Mouse (Mus musculus): Measurements from ENCODE around the gene Npas3. TPM values are rescaled to one million over a fixed set of nuclear protein-coding genes. Genes with fewer than 3 reads are reported as not detected.

Gene Npas3
- polyA plus RNA-seq (2015; fragmentation: Nextera tagmentation; extraction: Ambion mirVana): 0.85 and 1.2 TPM in 2 replicates

GRCm38 (mm10) chr12:53248101-53248727 lies at the start of gene Npas3:
Gene Npas3 (plus strand): TSS chr12:53248677.

Measured in spleen, postnatal 0 days (tissue).